Mouse (Mus musculus): ENCODE data around the gene Olfr114. TPM values are rescaled to one million over a fixed set of nuclear protein-coding genes. Genes with fewer than 3 reads are reported as not detected.

Gene Olfr114
- not detected in 2 replicates for polyA plus RNA-seq (2015; fragmentation: Nextera tagmentation; extraction: Ambion mirVana)

DNA sequence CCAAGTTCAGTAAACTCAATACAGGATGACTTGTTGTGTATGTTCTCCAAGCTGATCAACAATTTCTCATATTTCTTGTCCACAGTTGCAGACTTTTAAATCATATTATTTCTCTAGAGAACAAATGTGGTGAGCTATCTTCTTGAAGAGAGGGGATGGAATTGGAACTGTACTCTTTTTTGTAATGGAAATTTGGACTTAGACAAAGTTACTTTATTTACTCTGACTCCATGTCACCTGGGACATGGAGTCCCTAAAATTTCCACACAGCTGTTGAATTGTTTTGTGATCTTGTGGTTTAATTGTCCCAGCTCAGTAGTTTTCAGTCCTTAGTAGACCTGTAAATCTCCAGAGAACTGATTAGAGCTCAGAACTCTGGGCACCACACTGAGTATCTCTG lies at the start of gene Olfr114:
TSS of gene Olfr114 (minus strand) at position 101 of the 400 bp plus-strand sequence.
- no peak within 1 kb of the TSS for H3K4me3 ChIP-seq
- no peaks in the 10 kb centered on the region; the same call in 1 of the 2 replicates for H3K9me3 ChIP-seq
- H3K27ac ChIP-seq = no peak within 1 kb of the TSS
- no peaks in the 10 kb centered on the region for H3K27me3 ChIP-seq
- ATAC-seq (ENCODE audit: insufficient number of reproducible peaks, insufficient read depth, low FRiP score, low TSS enrichment, low read depth) = no peak
- H3K4me1 ChIP-seq = no peaks in the 10 kb centered on the region
- H3K4me2 ChIP-seq = no peak within 1 kb of the TSS
- H3K9ac ChIP-seq = no peak within 1 kb of the TSS
- H3K36me3 ChIP-seq = no peaks in the 10 kb centered on the region

DNA sequence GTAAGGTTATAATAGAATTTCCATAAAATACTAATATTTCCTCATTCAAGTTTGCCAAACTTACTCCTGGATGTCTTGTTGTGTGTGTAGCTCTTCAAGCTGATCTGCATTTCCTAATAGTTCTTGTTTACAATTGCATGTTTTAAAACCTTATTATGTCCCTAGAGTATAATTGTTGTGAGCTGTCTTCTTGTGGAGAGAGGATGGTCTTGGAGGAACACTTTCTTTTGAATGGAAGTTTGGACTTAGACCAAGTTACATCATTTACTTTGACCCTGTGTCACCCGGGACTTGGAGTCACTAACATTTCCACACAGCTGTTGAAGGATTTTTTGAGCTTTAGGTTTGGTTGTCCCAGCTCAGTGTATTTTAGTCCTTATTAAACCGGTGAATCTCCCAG lies 34.5 kb upstream of the Olfr114 start, which contains the start of the genes Olfr115 and Olfr116:
TSS of gene Olfr115 (minus strand) at position 101 of the 400 bp plus-strand sequence.
TSS of gene Olfr116 (minus strand) at position 191 of the 400 bp plus-strand sequence.
- ATAC-seq (ENCODE audit: insufficient number of reproducible peaks, insufficient read depth, low FRiP score, low TSS enrichment, low read depth) = no peak
- WGBS = 70% methylated on average over 2 of the region's 2 CpGs
- Histone ChIP-seq H3K9ac (no peak within 1 kb of the TSS), H3K9me3 (peaks cover 10% of the 10 kb centered on the region; the same call in 1 of the 2 replicates), H3K4me2 (no peak within 1 kb of the TSS), H3K36me3 (no peaks in the 10 kb centered on the region), H3K27ac (no peak within 1 kb of the TSS), H3K4me1 (no peaks in the 10 kb centered on the region), H3K27me3 (no peaks in the 10 kb centered on the region), H3K4me3 (no peak within 1 kb of the TSS)

DNA sequence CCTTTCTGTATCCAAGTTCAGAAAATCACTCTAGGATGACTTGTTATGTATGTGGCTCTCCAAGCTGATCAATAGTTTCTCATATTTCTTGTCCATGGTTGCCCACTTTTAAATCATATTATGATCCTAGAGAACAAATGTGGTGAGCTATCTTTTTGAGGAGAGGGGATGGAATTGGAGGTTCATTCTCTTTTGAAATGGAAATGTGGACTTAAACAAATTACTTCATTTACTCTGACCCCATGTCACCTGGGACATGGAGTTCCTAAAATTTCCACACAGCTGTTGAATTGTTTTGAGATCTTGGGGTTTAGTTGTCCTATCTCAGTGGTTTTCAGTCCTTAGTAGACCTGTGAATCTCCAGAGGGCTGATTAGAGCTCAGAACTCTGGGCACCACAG lies 15.0 kb downstream of the Olfr114 start, which contains the start of gene Olfr113:
TSS of gene Olfr113 (minus strand) at position 101 of the 400 bp plus-strand sequence.
- no peak for ATAC-seq (ENCODE audit: insufficient number of reproducible peaks, insufficient read depth, low FRiP score, low TSS enrichment, low read depth)
- no peaks in the 10 kb centered on the region for H3K36me3 ChIP-seq
- no peak within 1 kb of the TSS for H3K4me3 ChIP-seq
- no peaks in the 10 kb centered on the region for H3K27me3 ChIP-seq
- H3K27ac ChIP-seq = no peak within 1 kb of the TSS
- H3K9ac ChIP-seq = no peak within 1 kb of the TSS
- H3K4me1 ChIP-seq = no peaks in the 10 kb centered on the region
- no peaks in the 10 kb centered on the region for H3K9me3 ChIP-seq
- no peak within 1 kb of the TSS for H3K4me2 ChIP-seq

DNA sequence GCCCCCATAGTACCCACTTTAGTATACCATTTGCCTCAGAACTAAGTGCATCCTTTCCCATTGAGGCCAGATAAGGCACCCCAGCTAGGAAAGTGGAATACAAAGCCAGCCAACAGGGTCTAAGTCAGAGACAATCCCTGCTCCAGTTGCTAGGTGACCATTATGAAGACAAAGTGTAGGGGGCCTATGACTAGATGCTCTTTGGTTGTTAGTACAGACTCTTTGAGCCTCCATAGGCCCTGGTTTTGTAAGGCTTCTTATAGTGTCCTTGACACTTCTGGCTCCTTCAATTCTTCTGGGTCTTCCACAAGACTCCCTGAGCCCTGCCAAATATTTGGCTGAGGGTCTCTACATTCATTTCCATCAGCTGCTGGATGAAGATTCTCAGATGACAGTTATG lies 23.2 kb downstream of the Olfr114 start, which contains the start of gene Olfr112:
TSS of gene Olfr112 (minus strand) at position 101 of the 400 bp plus-strand sequence.
- no peak within 1 kb of the TSS for H3K27ac ChIP-seq
- H3K4me2 ChIP-seq = no peak within 1 kb of the TSS
- H3K9me3 ChIP-seq = no peaks in the 10 kb centered on the region
- no peak within 1 kb of the TSS for H3K9ac ChIP-seq
- H3K27me3 ChIP-seq = no peaks in the 10 kb centered on the region
- H3K4me1 ChIP-seq = no peaks in the 10 kb centered on the region
- no peak for ATAC-seq (ENCODE audit: insufficient number of reproducible peaks, insufficient read depth, low FRiP score, low TSS enrichment, low read depth)
- H3K36me3 ChIP-seq = no peaks in the 10 kb centered on the region
- H3K4me3 ChIP-seq = no peak within 1 kb of the TSS

DNA sequence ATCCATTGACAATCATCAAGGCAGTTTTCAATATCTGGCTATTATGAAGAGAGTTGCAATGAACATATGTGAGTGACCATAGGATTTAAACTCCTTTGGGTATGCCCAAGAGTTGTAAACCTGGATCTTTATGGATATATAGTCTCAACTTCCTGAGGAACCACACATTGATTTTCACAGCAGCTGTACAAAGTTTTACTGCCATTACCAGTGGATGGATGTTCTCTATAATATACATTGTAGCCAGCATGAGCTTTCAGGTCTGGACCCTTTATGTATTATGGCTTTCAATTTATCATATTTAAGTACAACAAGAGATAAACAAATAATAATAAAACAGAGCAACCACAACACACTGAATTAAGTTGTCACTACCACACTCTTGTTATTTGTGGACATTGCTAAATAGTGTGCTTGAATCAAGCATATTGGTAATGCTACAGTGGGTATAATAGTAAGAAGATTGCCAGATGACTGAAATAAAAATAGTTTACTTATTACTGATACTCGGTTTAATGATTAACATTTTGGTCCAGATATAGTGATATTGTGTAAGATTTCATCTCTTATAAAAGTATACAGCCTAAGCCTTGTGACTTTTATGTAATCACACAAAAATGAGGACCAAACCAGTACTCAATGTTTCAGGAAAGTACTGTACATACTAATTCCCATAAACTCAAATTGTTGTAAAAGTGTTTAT lies 33.5 kb downstream of the Olfr114 start:
- H3K4me3 ChIP-seq = no peak overlapping the region
- 46% methylated on average over 1 of the region's 1 CpGs for WGBS
- no peak overlapping the region for H3K27ac ChIP-seq
- ATAC-seq (ENCODE audit: insufficient number of reproducible peaks, insufficient read depth, low FRiP score, low TSS enrichment, low read depth) = no peak
- no peaks in the 10 kb centered on the region for H3K36me3 ChIP-seq
- no peak overlapping the region for H3K4me2 ChIP-seq
- no peaks in the 10 kb centered on the region for H3K27me3 ChIP-seq
- H3K9ac ChIP-seq = no peak overlapping the region
- no peaks in the 10 kb centered on the region for H3K9me3 ChIP-seq
- H3K4me1 ChIP-seq = no peaks in the 10 kb centered on the region

DNA sequence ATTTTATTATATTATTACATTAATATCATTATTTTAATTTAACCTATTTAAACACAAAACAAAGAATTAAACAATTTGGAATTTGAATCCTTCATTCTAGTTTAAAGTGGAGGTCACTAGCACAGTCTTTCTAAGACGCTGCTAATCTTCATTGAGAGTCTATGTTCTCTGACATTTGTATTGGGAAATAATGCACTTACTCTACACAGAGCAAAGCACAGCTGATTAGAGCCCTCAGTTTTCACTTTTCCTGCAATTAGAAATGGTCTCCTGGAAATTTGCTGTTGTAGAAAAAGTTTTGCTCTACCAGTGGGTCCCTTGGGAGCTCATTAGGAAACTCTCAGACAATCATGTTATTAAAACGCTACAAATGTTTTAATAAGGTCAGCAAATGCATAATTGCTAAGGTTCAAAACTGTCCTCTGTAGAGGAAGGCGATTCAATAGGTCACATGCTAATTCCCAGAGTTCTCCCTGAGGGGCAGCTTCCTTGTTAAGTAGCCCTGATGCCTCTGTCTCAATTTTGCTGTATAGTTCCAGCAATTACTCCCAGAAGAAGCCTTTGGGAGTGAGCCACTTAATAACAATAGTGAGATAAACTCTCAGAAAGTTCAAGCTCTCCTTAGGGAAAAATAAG lies 48.6 kb downstream of the Olfr114 start:
- Histone ChIP-seq H3K4me3 (no peak overlapping the region), H3K4me1 (no peaks in the 10 kb centered on the region), H3K9ac (no peak overlapping the region), H3K4me2 (no peak overlapping the region), H3K9me3 (no peaks in the 10 kb centered on the region), H3K27ac (no peak overlapping the region), H3K36me3 (no peaks in the 10 kb centered on the region), H3K27me3 (no peaks in the 10 kb centered on the region)
- 41% methylated on average over 3 of the region's 3 CpGs for WGBS
- no peak for ATAC-seq (ENCODE audit: insufficient number of reproducible peaks, insufficient read depth, low FRiP score, low TSS enrichment, low read depth)

DNA sequence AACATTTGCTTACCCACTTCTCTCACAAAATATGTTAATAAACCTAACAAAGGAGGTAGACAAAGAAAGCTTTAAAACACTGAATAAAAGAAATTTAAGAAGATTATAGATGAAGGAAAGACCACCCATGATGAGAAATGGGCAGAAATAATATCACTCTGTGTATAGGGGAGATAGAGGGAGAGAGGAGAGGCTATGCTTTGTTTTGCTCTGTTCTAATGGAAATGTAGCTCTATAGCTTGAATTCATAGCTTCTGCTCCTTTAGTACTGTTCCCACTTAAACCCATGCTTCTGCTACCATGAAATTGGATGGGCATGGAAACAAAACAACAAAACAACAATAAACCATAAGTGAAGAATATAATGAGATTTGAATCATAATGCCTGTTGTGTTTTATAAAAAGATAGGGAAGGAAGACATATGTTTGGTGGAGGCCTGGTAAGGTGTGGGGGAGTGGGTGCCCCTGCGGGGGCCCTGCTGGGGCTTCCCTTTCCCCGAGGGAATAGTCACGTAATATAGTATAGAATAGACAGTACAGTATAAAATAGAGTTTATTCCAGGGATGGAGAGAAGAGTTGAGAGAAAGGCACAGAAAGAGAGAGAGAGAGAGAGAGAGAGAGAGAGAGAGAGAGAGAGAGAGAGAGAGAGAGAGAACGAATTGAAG lies 51.0 kb downstream of the Olfr114 start:
- H3K27ac ChIP-seq = no peak overlapping the region
- no peaks in the 10 kb centered on the region for H3K9me3 ChIP-seq
- H3K4me1 ChIP-seq = no peaks in the 10 kb centered on the region
- no peaks in the 10 kb centered on the region for H3K27me3 ChIP-seq
- no peak overlapping the region for H3K9ac ChIP-seq
- WGBS = 82% methylated on average over 4 of the region's 4 CpGs
- no peaks in the 10 kb centered on the region for H3K36me3 ChIP-seq
- H3K4me2 ChIP-seq = no peak overlapping the region
- no peak overlapping the region for H3K4me3 ChIP-seq
- ATAC-seq (ENCODE audit: insufficient number of reproducible peaks, insufficient read depth, low FRiP score, low TSS enrichment, low read depth) = no peak

Other genes starting within 250 kb of the Olfr114 start
- not detected in 2 replicates for gene Olfr104-ps, start 233.2 kb downstream of the Olfr114 start, polyA plus RNA-seq (2015; fragmentation: Nextera tagmentation; extraction: Ambion mirVana)
- not detected in 2 replicates for gene Olfr105-ps, start 213.7 kb downstream of the Olfr114 start, polyA plus RNA-seq (2015; fragmentation: Nextera tagmentation; extraction: Ambion mirVana)
- gene Olfr106-ps, start 202.3 kb downstream of the Olfr114 start, polyA plus RNA-seq (2015; fragmentation: Nextera tagmentation; extraction: Ambion mirVana) = not detected in 2 replicates
- not detected in 2 replicates for gene Olfr107, start 193.5 kb downstream of the Olfr114 start, polyA plus RNA-seq (2015; fragmentation: Nextera tagmentation; extraction: Ambion mirVana)
- gene Olfr108, start 147.3 kb downstream of the Olfr114 start, polyA plus RNA-seq (2015; fragmentation: Nextera tagmentation; extraction: Ambion mirVana) = not detected in 2 replicates
- gene Olfr109, start 133.8 kb downstream of the Olfr114 start, polyA plus RNA-seq (2015; fragmentation: Nextera tagmentation; extraction: Ambion mirVana) = not detected in 2 replicates
- not detected in 2 replicates for gene H2-M2, start 109.2 kb downstream of the Olfr114 start, polyA plus RNA-seq (2015; fragmentation: Nextera tagmentation; extraction: Ambion mirVana)
- not detected in 2 replicates for gene Olfr110, start 100.3 kb downstream of the Olfr114 start, polyA plus RNA-seq (2015; fragmentation: Nextera tagmentation; extraction: Ambion mirVana)
- gene Olfr111, start 84.7 kb downstream of the Olfr114 start, polyA plus RNA-seq (2015; fragmentation: Nextera tagmentation; extraction: Ambion mirVana) = not detected in 2 replicates
- gene Olfr112, start 23.3 kb downstream of the Olfr114 start, polyA plus RNA-seq (2015; fragmentation: Nextera tagmentation; extraction: Ambion mirVana) = 0.20 TPM in 1 of 2 replicates, not detected in the other
- gene Olfr113, start 15.1 kb downstream of the Olfr114 start, polyA plus RNA-seq (2015; fragmentation: Nextera tagmentation; extraction: Ambion mirVana) = not detected in 2 replicates
- not detected in 2 replicates for gene Olfr115, start 34.4 kb upstream of the Olfr114 start, polyA plus RNA-seq (2015; fragmentation: Nextera tagmentation; extraction: Ambion mirVana)
- not detected in 2 replicates for gene Olfr116, start 34.5 kb upstream of the Olfr114 start, polyA plus RNA-seq (2015; fragmentation: Nextera tagmentation; extraction: Ambion mirVana)
- not detected in 2 replicates for gene Olfr117, start 71.0 kb upstream of the Olfr114 start, polyA plus RNA-seq (2015; fragmentation: Nextera tagmentation; extraction: Ambion mirVana)
- not detected in 2 replicates for gene Olfr118, start 74.2 kb upstream of the Olfr114 start, polyA plus RNA-seq (2015; fragmentation: Nextera tagmentation; extraction: Ambion mirVana)
- gene Olfr119, start 103.8 kb upstream of the Olfr114 start, polyA plus RNA-seq (2015; fragmentation: Nextera tagmentation; extraction: Ambion mirVana) = not detected in 2 replicates
- gene Olfr120, start 129.1 kb upstream of the Olfr114 start, polyA plus RNA-seq (2015; fragmentation: Nextera tagmentation; extraction: Ambion mirVana) = not detected in 2 replicates
- not detected in 2 replicates for gene Olfr121, start 156.1 kb upstream of the Olfr114 start, polyA plus RNA-seq (2015; fragmentation: Nextera tagmentation; extraction: Ambion mirVana)
- not detected in 2 replicates for gene Olfr122, start 175.9 kb upstream of the Olfr114 start, polyA plus RNA-seq (2015; fragmentation: Nextera tagmentation; extraction: Ambion mirVana)
- not detected in 2 replicates for gene Olfr123, start 200.8 kb upstream of the Olfr114 start, polyA plus RNA-seq (2015; fragmentation: Nextera tagmentation; extraction: Ambion mirVana)
- gene Olfr124, start 207.1 kb upstream of the Olfr114 start, polyA plus RNA-seq (2015; fragmentation: Nextera tagmentation; extraction: Ambion mirVana) = not detected in 2 replicates
- not detected in 2 replicates for gene Olfr125, start 240.2 kb upstream of the Olfr114 start, polyA plus RNA-seq (2015; fragmentation: Nextera tagmentation; extraction: Ambion mirVana)

Data from embryonic facial prominence, embryonic 13.5 days (tissue).